Mouse (Mus musculus): ENCODE measurements around the gene Pou3f1. TPM values are rescaled to one million over a fixed set of nuclear protein-coding genes. Genes with fewer than 3 reads are reported as not detected.

The Pou3f1 gene
- polyA plus RNA-seq, 1 experiment from 2014 or later, result 1.2 TPM

GRCm38 (mm10) chr4:124700248-124700971, 43.8 kb downstream of the Pou3f1 start, which contains the start of gene Fhl3:
Gene Fhl3, plus strand, starts transcription at chr4:124700701.
- no peaks in the 10 kb centered on the region for H3K9me3 ChIP-seq (ENCODE audit: control insufficient read depth, low read length)
- peaks cover 36% of the 10 kb centered on the region for H3K4me1 ChIP-seq (ENCODE audit: control insufficient read depth, insufficient read depth, low read length)
- no peaks in the 10 kb centered on the region for H3K27me3 ChIP-seq (replicated peaks; ENCODE audit: control insufficient read depth, insufficient read depth, low read length)

GRCm38 (mm10) chr4:124701052-124701845, 44.6 kb downstream of the Pou3f1 start:
- Histone ChIP-seq H3K9ac (ENCODE audit: low read depth, low read length) (peak overlapping the region; percentile 92), H3K36me3 (ENCODE audit: control insufficient read depth, insufficient read depth, low read length) (peaks cover 10% of the 10 kb centered on the region), H3K4me2 (ENCODE audit: low read depth, low read length) (peak overlapping the region; percentile 77), H3K27me3 (replicated peaks; ENCODE audit: control insufficient read depth, insufficient read depth, low read length) (no peaks in the 10 kb centered on the region), H3K27ac (replicated peaks; ENCODE audit: low read depth, low read length) (peak overlapping the region; percentile 90), H3K9me3 (ENCODE audit: control insufficient read depth, low read length) (no peaks in the 10 kb centered on the region), H3K4me3 (ENCODE audit: low read depth, low read length) (peak overlapping the region; percentile 81), H3K4me1 (ENCODE audit: control insufficient read depth, insufficient read depth, low read length) (peaks cover 36% of the 10 kb centered on the region)
- peak; percentile 35 for ATAC-seq (ENCODE audit: low read depth)
- WGBS, result 3% methylated on average over 22 of the region's 22 CpGs
- peak; percentile 77 for DNase-seq (ENCODE audit: low spot score)

More at GRCm38 (mm10) chr4:124700248-124700971, 43.8 kb downstream of the Pou3f1 start, which contains the start of gene Fhl3:
- peak within 1 kb of the TSS; percentile 77 for H3K4me2 ChIP-seq (ENCODE audit: low read depth, low read length)
- H3K9ac ChIP-seq (ENCODE audit: low read depth, low read length), result peak within 1 kb of the TSS; percentile 92
- peak within 1 kb of the TSS; percentile 90 for H3K27ac ChIP-seq (replicated peaks; ENCODE audit: low read depth, low read length)
- H3K36me3 ChIP-seq (ENCODE audit: control insufficient read depth, insufficient read depth, low read length), result peaks cover 2% of the 10 kb centered on the region
- ATAC-seq (ENCODE audit: low read depth), result peak; percentile 72
- peak within 1 kb of the TSS; percentile 81 for H3K4me3 ChIP-seq (ENCODE audit: low read depth, low read length)
- WGBS, result 0% methylated on average over 6 of the region's 59 CpGs
- DNase-seq (ENCODE audit: low spot score), result peak; percentile 95

- peak overlapping the region; percentile 81 for H3K4me3 ChIP-seq (ENCODE audit: low read depth, low read length)
- peak overlapping the region; percentile 92 for H3K9ac ChIP-seq (ENCODE audit: low read depth, low read length)
- no peaks in the 10 kb centered on the region for H3K27me3 ChIP-seq (replicated peaks; ENCODE audit: control insufficient read depth, insufficient read depth, low read length)
- no peaks in the 10 kb centered on the region for H3K9me3 ChIP-seq (ENCODE audit: control insufficient read depth, low read length)
- 0% methylated on average over 2 of the region's 5 CpGs for WGBS
- peaks cover 17% of the 10 kb centered on the region for H3K36me3 ChIP-seq (ENCODE audit: control insufficient read depth, insufficient read depth, low read length)
- no peak for DNase-seq (ENCODE audit: low spot score)
- H3K4me2 ChIP-seq (ENCODE audit: low read depth, low read length), result peak overlapping the region; percentile 77
- peak overlapping the region; percentile 90 for H3K27ac ChIP-seq (replicated peaks; ENCODE audit: low read depth, low read length)
- peaks cover 36% of the 10 kb centered on the region for H3K4me1 ChIP-seq (ENCODE audit: control insufficient read depth, insufficient read depth, low read length)
- ATAC-seq (ENCODE audit: low read depth), result no peak
Measured at GRCm38 (mm10) chr4:124701916-124702315, 45.3 kb downstream of the Pou3f1 start.

GRCm38 (mm10) chr4:124703406-124703805, 46.8 kb downstream of the Pou3f1 start:
- peak overlapping the region; percentile 20; the same call in 1 of the 2 replicates for H3K4me3 ChIP-seq (ENCODE audit: low read depth, low read length)
- peak overlapping the region; percentile 77 for H3K4me2 ChIP-seq (ENCODE audit: low read depth, low read length)
- DNase-seq (ENCODE audit: low spot score) (no peak), ATAC-seq (ENCODE audit: low read depth) (no peak)
- H3K9me3 ChIP-seq (ENCODE audit: control insufficient read depth, low read length), result no peaks in the 10 kb centered on the region
- H3K9ac ChIP-seq (ENCODE audit: low read depth, low read length), result peak overlapping the region; percentile 56
- H3K27me3 ChIP-seq (replicated peaks; ENCODE audit: control insufficient read depth, insufficient read depth, low read length), result no peaks in the 10 kb centered on the region
- peaks cover 28% of the 10 kb centered on the region for H3K36me3 ChIP-seq (ENCODE audit: control insufficient read depth, insufficient read depth, low read length)
- peak overlapping the region; percentile 90 for H3K27ac ChIP-seq (replicated peaks; ENCODE audit: low read depth, low read length)
- 20% methylated on average over 2 of the region's 2 CpGs for WGBS
- H3K4me1 ChIP-seq (ENCODE audit: control insufficient read depth, insufficient read depth, low read length), result peaks cover 41% of the 10 kb centered on the region

- DNase-seq (ENCODE audit: low spot score) (peak; percentile 80), ATAC-seq (ENCODE audit: low read depth) (no peak)
- H3K36me3 ChIP-seq (ENCODE audit: control insufficient read depth, insufficient read depth, low read length), result peaks cover 28% of the 10 kb centered on the region
- no peaks in the 10 kb centered on the region for H3K9me3 ChIP-seq (ENCODE audit: control insufficient read depth, low read length)
- no peaks in the 10 kb centered on the region for H3K27me3 ChIP-seq (replicated peaks; ENCODE audit: control insufficient read depth, insufficient read depth, low read length)
- peak overlapping the region; percentile 77 for H3K4me2 ChIP-seq (ENCODE audit: low read depth, low read length)
- H3K9ac ChIP-seq (ENCODE audit: low read depth, low read length), result peak overlapping the region; percentile 56
- 7% methylated on average over 6 of the region's 6 CpGs for WGBS
- peaks cover 44% of the 10 kb centered on the region for H3K4me1 ChIP-seq (ENCODE audit: control insufficient read depth, insufficient read depth, low read length)
- peak overlapping the region; percentile 20 for H3K4me3 ChIP-seq (ENCODE audit: low read depth, low read length)
- peak overlapping the region; percentile 90 for H3K27ac ChIP-seq (replicated peaks; ENCODE audit: low read depth, low read length)
Measured at GRCm38 (mm10) chr4:124703881-124704796, 47.5 kb downstream of the Pou3f1 start.

GRCm38 (mm10) chr4:124704797-124705474, 48.3 kb downstream of the Pou3f1 start:
- 10% methylated on average over 11 of the region's 11 CpGs for WGBS
- Histone ChIP-seq H3K36me3 (ENCODE audit: control insufficient read depth, insufficient read depth, low read length) (peaks cover 28% of the 10 kb centered on the region), H3K4me3 (ENCODE audit: low read depth, low read length) (peak overlapping the region; percentile 20), H3K27ac (replicated peaks; ENCODE audit: low read depth, low read length) (peak overlapping the region; percentile 90), H3K9ac (ENCODE audit: low read depth, low read length) (peak overlapping the region; percentile 56), H3K27me3 (replicated peaks; ENCODE audit: control insufficient read depth, insufficient read depth, low read length) (no peaks in the 10 kb centered on the region), H3K4me2 (ENCODE audit: low read depth, low read length) (peak overlapping the region; percentile 77), H3K4me1 (ENCODE audit: control insufficient read depth, insufficient read depth, low read length) (peaks cover 51% of the 10 kb centered on the region), H3K9me3 (ENCODE audit: control insufficient read depth, low read length) (no peaks in the 10 kb centered on the region)
- peak; percentile 87 for DNase-seq (ENCODE audit: low spot score)
- no peak for ATAC-seq (ENCODE audit: low read depth)

GRCm38 (mm10) chr4:124705661-124706269, 49.2 kb downstream of the Pou3f1 start:
- H3K4me3 ChIP-seq (ENCODE audit: low read depth, low read length), result no peak overlapping the region
- H3K27me3 ChIP-seq (replicated peaks; ENCODE audit: control insufficient read depth, insufficient read depth, low read length), result no peaks in the 10 kb centered on the region
- H3K27ac ChIP-seq (replicated peaks; ENCODE audit: low read depth, low read length), result peak overlapping the region; percentile 90
- peaks cover 28% of the 10 kb centered on the region for H3K36me3 ChIP-seq (ENCODE audit: control insufficient read depth, insufficient read depth, low read length)
- H3K4me1 ChIP-seq (ENCODE audit: control insufficient read depth, insufficient read depth, low read length), result peaks cover 53% of the 10 kb centered on the region
- ATAC-seq (ENCODE audit: low read depth) (no peak), DNase-seq (ENCODE audit: low spot score) (no peak)
- WGBS, result 79% methylated on average over 23 of the region's 23 CpGs
- H3K4me2 ChIP-seq (ENCODE audit: low read depth, low read length), result peak overlapping the region; percentile 12; the same call in 1 of the 2 replicates
- H3K9ac ChIP-seq (ENCODE audit: low read depth, low read length), result no peak overlapping the region
- H3K9me3 ChIP-seq (ENCODE audit: control insufficient read depth, low read length), result no peaks in the 10 kb centered on the region
